Mouse (Mus musculus) midbrain, embryonic 10.5 days (tissue): ENCODE data around the gene Drd4. TPM values are rescaled to one million over a fixed set of nuclear protein-coding genes. Genes with fewer than 3 reads are reported as not detected.

Experiments used
- DNase-seq: peaks from one replicate; pipeline ENCODE4 v3.0.0-alpha.2; 2017; ENCODE audit warnings: low spot score
- H3K27ac ChIP-seq: fragments of 300-500 bp; sonication (generic); replicated peaks from 2 replicates; pipeline ENCODE4 v1.5.1; 2016; ENCODE audit warnings: mild to moderate bottlenecking
- H3K27me3 ChIP-seq: fragments of 300-500 bp; sonication (generic); 2 replicates; pipeline ENCODE4 v1.6.1; 2016; ENCODE audit warnings: low read depth, mild to moderate bottlenecking; ENCODE audit not compliant: poor library complexity, severe bottlenecking
- H3K36me3 ChIP-seq: fragments of 300-500 bp; sonication (generic); 2 replicates; pipeline ENCODE4 v1.6.1; 2016; ENCODE audit warnings: mild to moderate bottlenecking, moderate library complexity
- H3K4me1 ChIP-seq: fragments of 300-500 bp; sonication (generic); 2 replicates; pipeline ENCODE4 v1.6.1; 2016
- H3K4me3 ChIP-seq: fragments of 300-500 bp; sonication (generic); 2 replicates; pipeline ENCODE4 v1.5.1; 2016; ENCODE audit warnings: mild to moderate bottlenecking, moderate library complexity
- H3K9me3 ChIP-seq: fragments of 300-500 bp; sonication (generic); replicated peaks from 2 replicates; pipeline ENCODE4 v1.6.1; 2016; ENCODE audit warnings: mild to moderate bottlenecking
- WGBS: fragments of 180-500 bp; shearing (Covaris S2); methylation state at CpG from one replicate; pipeline ENCODE4 v1.1.7; 2016; 5-methylcytosine and 5-hydroxymethylcytosine counted together
- polyA plus RNA-seq: library from polyadenylated mRNA; unstranded; fragments of >200 nt; fragmentation: Nextera tagmentation; extraction: Ambion mirVana; gene quantifications from 2 replicates; pipeline ENCODE4 v1.2.1, GENCODE M21; 2016

Drd4 gene
- polyA plus RNA-seq, 1 experiment from 2014 or later, result 0.32 TPM

GRCm38 (mm10) chr7:141275356-141275755 lies 16.4 kb upstream of the Drd4 start:
- Histone ChIP-seq H3K36me3 (no peaks in the 10 kb centered on the region), H3K9me3 (no peaks in the 10 kb centered on the region), H3K4me1 (peaks cover 24% of the 10 kb centered on the region), H3K27ac (no peak overlapping the region), H3K27me3 (peaks cover 38% of the 10 kb centered on the region), H3K4me3 (no peak overlapping the region)
- DNase-seq, result no peak
- WGBS, result 88% methylated on average over 9 of the region's 9 CpGs

DNA sequence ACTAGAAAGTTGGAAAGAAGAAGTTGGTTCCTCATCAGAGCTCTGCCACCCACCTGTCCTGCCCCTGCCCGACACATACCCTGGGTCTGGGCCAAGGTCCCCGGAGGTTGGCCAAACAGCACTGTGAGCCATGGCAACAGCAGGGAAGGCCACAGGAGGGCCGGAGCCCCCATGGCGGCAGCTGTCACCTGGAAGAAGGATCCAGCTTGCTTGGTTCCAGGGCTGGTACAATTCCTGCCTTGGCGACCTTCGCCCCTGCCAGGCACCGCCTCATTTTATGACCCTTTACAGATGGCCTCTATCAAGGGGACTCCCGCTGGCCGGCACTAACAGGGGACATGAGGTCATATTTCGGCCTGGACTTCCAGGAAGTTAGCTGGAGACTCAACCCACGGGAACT lies 15.3 kb upstream of the Drd4 start, which contains the start of gene Cdhr5:
TSS of gene Cdhr5 (minus strand) at position 241 of the 400 bp plus-strand sequence.
- 81% methylated on average over 11 of the region's 11 CpGs for WGBS
- no peaks in the 10 kb centered on the region for H3K9me3 ChIP-seq
- H3K4me1 ChIP-seq, result peaks cover 29% of the 10 kb centered on the region
- no peak for DNase-seq
- peaks cover 48% of the 10 kb centered on the region for H3K27me3 ChIP-seq
- no peaks in the 10 kb centered on the region for H3K36me3 ChIP-seq
- no peak within 1 kb of the TSS for H3K27ac ChIP-seq
- no peak within 1 kb of the TSS for H3K4me3 ChIP-seq

DNA sequence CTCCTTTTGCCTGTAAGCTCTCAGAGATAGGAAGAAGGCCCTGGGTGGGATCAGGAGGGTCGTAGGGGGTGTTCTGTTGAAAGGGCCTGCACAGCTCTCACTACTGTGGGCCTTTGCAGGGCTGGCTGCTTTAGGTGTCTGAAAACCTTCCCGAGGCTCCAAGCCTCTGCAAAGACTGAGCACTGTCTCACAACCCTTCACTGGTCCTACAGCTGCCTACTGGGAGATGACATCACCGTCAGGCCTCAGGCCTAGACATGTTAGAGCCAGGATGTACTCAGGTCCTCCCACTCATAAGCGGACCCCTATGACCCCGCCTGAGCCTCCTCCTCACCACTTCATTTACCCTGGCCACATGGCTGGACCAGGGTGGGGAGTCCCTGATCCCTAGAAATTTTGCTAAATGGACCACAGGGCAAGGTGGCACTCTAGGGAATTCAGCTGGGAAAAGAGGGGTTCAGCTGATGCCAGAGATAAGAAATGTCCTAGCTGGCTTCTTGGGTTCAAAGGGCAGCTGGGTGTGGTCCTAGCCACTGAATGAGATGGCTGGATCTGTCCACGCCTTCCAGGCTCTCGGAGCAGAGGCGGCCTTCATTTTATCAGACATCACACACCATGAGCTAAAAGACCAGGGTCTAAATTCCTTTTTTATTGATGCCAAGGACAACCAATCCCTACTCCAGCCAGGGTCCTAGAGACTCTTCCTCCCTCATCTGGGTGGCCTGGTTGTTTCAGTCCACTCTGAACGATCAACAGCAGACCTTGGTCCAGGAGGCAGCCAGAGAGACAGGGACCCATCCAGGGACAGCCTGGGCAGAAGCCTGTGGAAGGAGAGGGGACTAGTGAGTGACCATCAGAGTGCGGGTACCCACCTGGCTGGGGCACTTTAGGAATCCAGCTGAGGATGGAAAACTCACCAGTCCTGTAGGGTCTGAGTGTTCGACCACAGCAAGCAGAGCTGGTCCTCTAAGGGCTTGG lies 13.8 kb upstream of the Drd4 start:
- H3K4me3 ChIP-seq, result peak overlapping the region; percentile 55
- peaks cover 33% of the 10 kb centered on the region for H3K4me1 ChIP-seq
- peaks cover 48% of the 10 kb centered on the region for H3K27me3 ChIP-seq
- H3K9me3 ChIP-seq, result no peaks in the 10 kb centered on the region
- H3K27ac ChIP-seq, result peak overlapping the region; percentile 52; the same call in 1 of the 2 replicates
- WGBS, result 78% methylated on average over 11 of the region's 11 CpGs
- no peak for DNase-seq
- H3K36me3 ChIP-seq, result no peaks in the 10 kb centered on the region

DNA sequence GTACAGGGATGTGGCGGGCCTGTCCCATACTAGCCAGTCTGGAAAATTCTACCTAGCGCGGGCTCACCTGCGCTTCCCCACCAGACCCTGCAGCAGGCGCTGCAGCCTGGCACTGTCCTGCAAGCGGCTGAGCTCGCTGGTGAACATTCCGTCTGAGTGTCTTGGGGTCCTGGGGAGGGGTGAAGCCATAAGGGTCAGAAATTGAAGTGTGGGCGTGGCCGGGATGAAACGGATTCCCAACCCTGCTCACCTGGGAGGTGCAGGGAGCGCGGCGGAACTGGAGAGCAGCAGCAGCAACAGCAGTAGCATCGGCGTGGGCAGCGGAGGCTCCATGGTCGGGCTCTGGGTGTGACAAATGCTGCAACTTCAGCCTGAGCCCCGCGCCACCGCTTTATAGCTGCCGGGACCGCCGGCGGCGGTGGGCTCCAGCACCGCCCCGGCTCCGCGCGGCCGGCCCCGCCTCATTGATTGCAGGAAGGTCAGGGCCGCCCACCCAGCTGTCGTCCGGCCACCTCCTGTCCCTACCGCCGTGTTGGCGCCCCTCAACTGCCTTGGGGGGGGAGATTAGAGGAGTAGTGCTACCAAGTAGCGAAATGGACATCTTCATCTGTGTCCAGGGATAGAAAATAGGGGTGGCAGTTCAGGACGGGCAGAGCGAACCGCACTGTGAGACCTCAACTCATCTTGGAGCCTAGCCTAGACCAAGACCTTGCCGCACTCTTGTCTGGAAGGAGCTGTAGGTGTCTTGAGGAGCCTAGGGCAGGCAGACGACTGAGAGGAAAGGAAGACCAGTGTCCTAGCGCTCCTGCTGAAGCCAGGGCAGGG lies 12.8 kb upstream of the Drd4 start, which contains the start of gene Sct:
TSS of gene Sct (minus strand) at position 368 of the 825 bp plus-strand sequence.
- H3K4me3 ChIP-seq, result peak within 1 kb of the TSS; percentile 55
- 2% methylated on average over 46 of the region's 46 CpGs for WGBS
- peaks cover 48% of the 10 kb centered on the region for H3K27me3 ChIP-seq
- no peaks in the 10 kb centered on the region for H3K36me3 ChIP-seq
- no peaks in the 10 kb centered on the region for H3K9me3 ChIP-seq
- peak within 1 kb of the TSS; percentile 52 for H3K27ac ChIP-seq
- H3K4me1 ChIP-seq, result peaks cover 33% of the 10 kb centered on the region
- DNase-seq, result peak; percentile 57

- 72% methylated on average over 6 of the region's 6 CpGs for WGBS
- no peak overlapping the region for H3K4me3 ChIP-seq
- no peaks in the 10 kb centered on the region for H3K9me3 ChIP-seq
Observed at GRCm38 (mm10) chr7:141281442-141281841, 10.4 kb upstream of the Drd4 start.

GRCm38 (mm10) chr7:141282756-141283155 lies 9.1 kb upstream of the Drd4 start:
- H3K27me3 ChIP-seq, result peaks cover 34% of the 10 kb centered on the region
- no peaks in the 10 kb centered on the region for H3K9me3 ChIP-seq
- H3K4me1 ChIP-seq, result peaks cover 24% of the 10 kb centered on the region
- H3K27ac ChIP-seq, result no peak overlapping the region
- 87% methylated on average over 4 of the region's 4 CpGs for WGBS
- no peak for DNase-seq
- H3K36me3 ChIP-seq, result no peaks in the 10 kb centered on the region
- no peak overlapping the region for H3K4me3 ChIP-seq

More at GRCm38 (mm10) chr7:141281442-141281841, 10.4 kb upstream of the Drd4 start:
- H3K27me3 ChIP-seq, result peaks cover 47% of the 10 kb centered on the region
- no peak for DNase-seq
- no peaks in the 10 kb centered on the region for H3K36me3 ChIP-seq
- no peak overlapping the region for H3K27ac ChIP-seq
- peaks cover 32% of the 10 kb centered on the region for H3K4me1 ChIP-seq

DNA sequence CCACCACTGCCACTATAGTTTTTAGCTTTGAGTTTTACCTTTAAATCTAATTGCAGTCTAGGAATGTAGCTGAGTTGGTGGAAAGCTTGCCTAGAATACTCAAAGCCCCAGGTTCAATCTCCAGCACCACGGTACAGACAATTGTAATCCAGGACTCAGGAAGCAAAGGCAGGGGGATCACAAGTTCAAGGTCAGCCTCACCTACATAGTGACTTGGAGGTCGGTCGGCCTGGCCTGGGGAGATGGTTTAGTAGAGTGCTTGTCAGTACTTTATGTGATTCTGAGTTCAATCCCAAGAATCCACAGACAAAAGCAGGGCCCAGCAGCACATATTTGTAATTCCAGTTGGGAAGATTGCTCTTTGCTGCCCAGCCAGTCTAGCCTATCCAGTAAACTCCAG lies 3.8 kb upstream of the Drd4 start:
- H3K27ac ChIP-seq, result no peak overlapping the region
- 85% methylated on average over 3 of the region's 3 CpGs for WGBS
- no peaks in the 10 kb centered on the region for H3K9me3 ChIP-seq

GRCm38 (mm10) chr7:141292583-141293388 lies 980 bp downstream of the Drd4 start:
- DNase-seq, result peak; percentile 45
- H3K27ac ChIP-seq, result peak overlapping the region; percentile 74; the same call in 1 of the 2 replicates
- peaks cover 37% of the 10 kb centered on the region for H3K4me1 ChIP-seq
- peak overlapping the region; percentile 61 for H3K4me3 ChIP-seq
- H3K36me3 ChIP-seq, result peaks cover 15% of the 10 kb centered on the region
- H3K9me3 ChIP-seq, result no peaks in the 10 kb centered on the region
- H3K27me3 ChIP-seq, result peaks cover 74% of the 10 kb centered on the region
- 19% methylated on average over 15 of the region's 15 CpGs for WGBS

More for the DNA sequence above, 3.8 kb upstream of the Drd4 start:
- DNase-seq, result no peak
- peaks cover 17% of the 10 kb centered on the region for H3K4me1 ChIP-seq
- H3K4me3 ChIP-seq, result no peak overlapping the region
- peaks cover 36% of the 10 kb centered on the region for H3K27me3 ChIP-seq
- H3K36me3 ChIP-seq, result no peaks in the 10 kb centered on the region

DNA sequence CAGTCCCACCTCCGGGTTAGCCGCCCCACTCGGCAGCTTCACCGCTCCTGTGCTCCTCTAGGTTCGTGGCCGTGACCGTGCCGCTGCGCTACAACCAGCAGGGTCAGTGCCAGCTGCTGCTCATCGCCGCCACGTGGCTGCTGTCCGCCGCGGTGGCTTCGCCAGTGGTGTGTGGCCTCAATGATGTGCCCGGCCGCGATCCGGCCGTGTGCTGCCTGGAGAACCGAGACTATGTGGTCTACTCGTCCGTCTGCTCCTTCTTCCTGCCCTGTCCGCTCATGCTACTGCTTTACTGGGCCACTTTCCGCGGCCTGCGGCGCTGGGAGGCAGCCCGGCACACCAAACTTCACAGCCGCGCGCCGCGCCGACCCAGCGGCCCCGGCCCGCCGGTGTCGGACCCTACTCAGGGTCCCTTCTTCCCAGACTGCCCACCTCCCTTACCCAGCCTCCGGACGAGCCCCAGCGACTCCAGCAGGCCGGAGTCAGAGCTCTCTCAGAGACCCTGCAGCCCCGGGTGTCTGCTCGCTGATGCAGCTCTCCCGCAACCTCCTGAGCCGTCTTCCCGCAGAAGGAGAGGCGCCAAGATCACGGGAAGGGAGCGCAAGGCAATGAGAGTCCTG lies 2.2 kb downstream of the Drd4 start:
- 1% methylated on average over 53 of the region's 53 CpGs for whole genome bisulfite sequencing
- Histone ChIP-seq H3K4me3 (peak overlapping the region; percentile 52), H3K27me3 (peaks cover 74% of the 10 kb centered on the region), H3K36me3 (peaks cover 25% of the 10 kb centered on the region), H3K9me3 (no peaks in the 10 kb centered on the region), H3K27ac (peak overlapping the region; percentile 10; the same call in 1 of the 2 replicates), H3K4me1 (peaks cover 37% of the 10 kb centered on the region)
- DNase-seq, result peak; percentile 68

DNA sequence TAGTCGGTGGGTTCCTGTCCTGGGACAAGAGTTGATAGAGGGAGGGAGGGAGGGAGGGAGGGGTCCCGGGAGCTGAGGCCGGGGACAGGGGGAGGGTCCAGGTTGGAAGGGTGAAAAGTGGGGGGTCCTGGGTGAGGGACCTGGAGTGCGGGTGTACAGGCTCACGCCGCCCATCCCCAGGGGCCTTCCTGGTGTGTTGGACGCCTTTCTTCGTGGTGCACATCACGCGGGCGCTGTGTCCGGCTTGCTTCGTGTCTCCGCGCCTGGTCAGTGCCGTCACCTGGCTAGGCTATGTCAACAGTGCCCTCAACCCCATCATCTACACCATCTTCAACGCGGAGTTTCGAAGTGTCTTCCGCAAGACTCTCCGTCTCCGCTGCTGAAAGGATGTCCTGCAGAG lies 2.7 kb downstream of the Drd4 start:
- H3K4me3 ChIP-seq, result peak overlapping the region; percentile 52
- peak overlapping the region; percentile 10; the same call in 1 of the 2 replicates for H3K27ac ChIP-seq
- H3K4me1 ChIP-seq, result peaks cover 37% of the 10 kb centered on the region
- no peaks in the 10 kb centered on the region for H3K9me3 ChIP-seq
- WGBS, result 6% methylated on average over 20 of the region's 22 CpGs
- peaks cover 30% of the 10 kb centered on the region for H3K36me3 ChIP-seq
- peaks cover 74% of the 10 kb centered on the region for H3K27me3 ChIP-seq
- no peak for DNase-seq

- Histone ChIP-seq H3K9me3 (no peaks in the 10 kb centered on the region), H3K4me3 (no peak overlapping the region), H3K36me3 (peaks cover 66% of the 10 kb centered on the region), H3K27ac (no peak overlapping the region), H3K27me3 (peaks cover 38% of the 10 kb centered on the region), H3K4me1 (peaks cover 20% of the 10 kb centered on the region)
- 84% methylated on average over 3 of the region's 3 CpGs for WGBS
- no peak for DNase-seq
Observed at GRCm38 (mm10) chr7:141297926-141298650, 6.3 kb downstream of the Drd4 start.
